Mouse (Mus musculus): Measurements from ENCODE around the gene Cntnap5b. TPM values are rescaled to one million over a fixed set of nuclear protein-coding genes. Genes with fewer than 3 reads are reported as not detected.

The Cntnap5b gene
- polyA plus RNA-seq, 2 experiments, result 0.03 TPM; not detected in 1

- DNase-seq (ENCODE audit: low spot score) (no peak), ATAC-seq (ENCODE audit: low FRiP score, low read depth) (no peak)
- Histone ChIP-seq H3K9ac (ENCODE audit: low read depth, low read length, severe bottlenecking) (no peak overlapping the region), H3K9me3 (ENCODE audit: control insufficient read depth, low read length) (no peaks in the 10 kb centered on the region), H3K36me3 (ENCODE audit: control insufficient read depth, insufficient read depth, low read length) (no peaks in the 10 kb centered on the region), H3K4me3 (replicated peaks; ENCODE audit: low read length) (no peak overlapping the region), H3K27me3 (ENCODE audit: control insufficient read depth, insufficient read depth, low read length) (no peaks in the 10 kb centered on the region), H3K4me2 (replicated peaks; ENCODE audit: low read depth, low read length, severe bottlenecking) (no peak overlapping the region), H3K4me1 (ENCODE audit: control insufficient read depth, insufficient read depth, low read length) (no peaks in the 10 kb centered on the region), H3K27ac (replicated peaks; ENCODE audit: low read depth, low read length) (no peak overlapping the region)
- no peak for TF ChIP-seq POLR2A (IDR thresholded peaks at IDR 0.05; ENCODE audit: borderline replicate concordance, extremely low read depth, insufficient read depth, insufficient read length)
Observed at GRCm38 (mm10) chr1:100171566-100171965, 399.0 kb downstream of the Cntnap5b start.

- no peak overlapping the region for H3K9ac ChIP-seq (ENCODE audit: low read depth, low read length, severe bottlenecking)
- no peak overlapping the region for H3K4me3 ChIP-seq (replicated peaks; ENCODE audit: low read length)
- no peak overlapping the region for H3K4me2 ChIP-seq (replicated peaks; ENCODE audit: low read depth, low read length, severe bottlenecking)
- DNase-seq (ENCODE audit: low spot score) (peak; percentile 65), ATAC-seq (ENCODE audit: low FRiP score, low read depth) (peak; percentile 97)
- TF ChIP-seq POLR2A (IDR thresholded peaks at IDR 0.05; ENCODE audit: borderline replicate concordance, extremely low read depth, insufficient read depth, insufficient read length), result no peak
- no peaks in the 10 kb centered on the region for H3K27me3 ChIP-seq (ENCODE audit: control insufficient read depth, insufficient read depth, low read length)
- H3K4me1 ChIP-seq (ENCODE audit: control insufficient read depth, insufficient read depth, low read length), result no peaks in the 10 kb centered on the region
- H3K9me3 ChIP-seq (ENCODE audit: control insufficient read depth, low read length), result no peaks in the 10 kb centered on the region
- 83% methylated on average over 5 of the region's 5 CpGs for WGBS
- no peaks in the 10 kb centered on the region for H3K36me3 ChIP-seq (ENCODE audit: control insufficient read depth, insufficient read depth, low read length)
- H3K27ac ChIP-seq (replicated peaks; ENCODE audit: low read depth, low read length), result no peak overlapping the region
Observed at GRCm38 (mm10) chr1:100180050-100180449, 407.5 kb downstream of the Cntnap5b start.

GRCm38 (mm10) chr1:100231980-100232608 is 459.5 kb downstream of the Cntnap5b start:
- TF ChIP-seq POLR2A (IDR thresholded peaks at IDR 0.05; ENCODE audit: borderline replicate concordance, extremely low read depth, insufficient read depth, insufficient read length), result no peak
- no peaks in the 10 kb centered on the region for H3K9me3 ChIP-seq (ENCODE audit: control insufficient read depth, low read length)
- no peaks in the 10 kb centered on the region for H3K27me3 ChIP-seq (ENCODE audit: control insufficient read depth, insufficient read depth, low read length)
- no peak overlapping the region for H3K27ac ChIP-seq (replicated peaks; ENCODE audit: low read depth, low read length)
- H3K4me3 ChIP-seq (replicated peaks; ENCODE audit: low read length), result no peak overlapping the region
- DNase-seq (ENCODE audit: low spot score), result peak; percentile 39
- no peak overlapping the region for H3K9ac ChIP-seq (ENCODE audit: low read depth, low read length, severe bottlenecking)
- 11% methylated on average over 5 of the region's 6 CpGs for WGBS
- no peak overlapping the region for H3K4me2 ChIP-seq (replicated peaks; ENCODE audit: low read depth, low read length, severe bottlenecking)
- H3K36me3 ChIP-seq (ENCODE audit: control insufficient read depth, insufficient read depth, low read length), result no peaks in the 10 kb centered on the region
- peak; percentile 47; the same call in 1 of the 2 replicates for ATAC-seq (ENCODE audit: low FRiP score, low read depth)
- H3K4me1 ChIP-seq (ENCODE audit: control insufficient read depth, insufficient read depth, low read length), result no peaks in the 10 kb centered on the region

GRCm38 (mm10) chr1:100251964-100252363 is 479.4 kb downstream of the Cntnap5b start:
- Histone ChIP-seq H3K9ac (ENCODE audit: low read depth, low read length, severe bottlenecking) (no peak overlapping the region), H3K36me3 (ENCODE audit: control insufficient read depth, insufficient read depth, low read length) (no peaks in the 10 kb centered on the region), H3K27ac (replicated peaks; ENCODE audit: low read depth, low read length) (no peak overlapping the region), H3K4me2 (replicated peaks; ENCODE audit: low read depth, low read length, severe bottlenecking) (no peak overlapping the region), H3K4me1 (ENCODE audit: control insufficient read depth, insufficient read depth, low read length) (no peaks in the 10 kb centered on the region), H3K4me3 (replicated peaks; ENCODE audit: low read length) (no peak overlapping the region), H3K27me3 (ENCODE audit: control insufficient read depth, insufficient read depth, low read length) (no peaks in the 10 kb centered on the region), H3K9me3 (ENCODE audit: control insufficient read depth, low read length) (no peaks in the 10 kb centered on the region)
- TF ChIP-seq POLR2A (IDR thresholded peaks at IDR 0.05; ENCODE audit: borderline replicate concordance, extremely low read depth, insufficient read depth, insufficient read length), result no peak
- DNase-seq (ENCODE audit: low spot score) (no peak), ATAC-seq (ENCODE audit: low FRiP score, low read depth) (no peak)

- Histone ChIP-seq H3K4me1 (ENCODE audit: control insufficient read depth, insufficient read depth, low read length) (no peaks in the 10 kb centered on the region), H3K9ac (ENCODE audit: low read depth, low read length, severe bottlenecking) (no peak overlapping the region), H3K4me3 (replicated peaks; ENCODE audit: low read length) (no peak overlapping the region), H3K36me3 (ENCODE audit: control insufficient read depth, insufficient read depth, low read length) (no peaks in the 10 kb centered on the region), H3K9me3 (ENCODE audit: control insufficient read depth, low read length) (no peaks in the 10 kb centered on the region), H3K4me2 (replicated peaks; ENCODE audit: low read depth, low read length, severe bottlenecking) (no peak overlapping the region), H3K27me3 (ENCODE audit: control insufficient read depth, insufficient read depth, low read length) (no peaks in the 10 kb centered on the region), H3K27ac (replicated peaks; ENCODE audit: low read depth, low read length) (no peak overlapping the region)
- no peak for TF ChIP-seq POLR2A (IDR thresholded peaks at IDR 0.05; ENCODE audit: borderline replicate concordance, extremely low read depth, insufficient read depth, insufficient read length)
- ATAC-seq (ENCODE audit: low FRiP score, low read depth) (no peak), DNase-seq (ENCODE audit: low spot score) (no peak)
- 74% methylated on average over 1 of the region's 1 CpGs for WGBS
Observed at GRCm38 (mm10) chr1:100310687-100311086, 538.1 kb downstream of the Cntnap5b start.

Measured in limb, embryonic 14.5 days (tissue).